In the genomic region with DNA sequence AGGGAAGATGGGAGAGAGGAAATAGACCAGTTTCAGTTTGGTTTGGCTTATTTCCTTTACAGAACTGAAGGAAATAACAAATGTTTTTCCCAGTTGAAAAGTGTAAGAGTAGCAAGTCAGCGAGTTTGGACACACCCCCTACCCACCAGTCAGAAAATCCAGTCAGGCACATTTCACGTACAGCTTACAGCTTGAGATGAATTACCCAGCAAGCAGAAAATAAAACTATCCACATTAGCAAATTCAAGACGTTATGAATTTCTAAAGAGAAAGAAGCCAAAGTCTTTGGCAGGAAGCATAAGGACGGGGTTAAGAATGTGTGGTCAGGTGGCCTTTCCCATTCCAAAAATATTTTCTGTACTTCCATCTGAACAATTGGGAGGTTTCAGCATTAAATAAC, we compare ENCODE assay signal across 28 mouse cellular contexts.
A peak's percentile ranks its signal among the peaks of the same experiment; 100 is the strongest.
DNase-seq lines count a peak whose midpoint lies in the region; ATAC-seq lines count a peak whose summit lies in the region.
"Had no signal": no experiment of that assay in that cellular context is flagged by ENCODE, and none has a peak within 500 bp of the region (broad histone marks: within the 10 kb centered on the region; RNA-seq: fewer than 3 reads in every experiment).

No protein-coding gene starts in this region.

- H3K4me1 ChIP-seq in intestine, embryonic 16.5 days (ENCODE audit: control insufficient read depth, insufficient read depth, low read length) = no peaks in the 10 kb centered on the region
- no peaks in the 10 kb centered on the region for H3K4me1 ChIP-seq in intestine, embryonic 15.5 days (replicated peaks)
- no peaks in the 10 kb centered on the region for H3K4me1 ChIP-seq in kidney, embryonic 16.5 days (ENCODE audit: insufficient read depth, low read length)
- H3K4me1 ChIP-seq: embryonic facial prominence, embryonic 13.5 days; forebrain, embryonic 12.5 days; heart, embryonic 12.5 days; liver, embryonic 15.5 days; midbrain, embryonic 12.5 days; neural tube, embryonic 12.5 days had no signal

- H3K4me3 ChIP-seq in intestine, embryonic 16.5 days (ENCODE audit: low read length) = no peak overlapping the region
- no peak overlapping the region for H3K4me3 ChIP-seq in intestine, embryonic 15.5 days (replicated peaks)
- H3K4me3 ChIP-seq in kidney, embryonic 16.5 days (ENCODE audit: low read length) = no peak overlapping the region
- H3K4me3 ChIP-seq: embryonic facial prominence, embryonic 13.5 days; forebrain, embryonic 12.5 days; heart, embryonic 12.5 days; liver, embryonic 15.5 days; midbrain, embryonic 12.5 days; myocyte; neural tube, embryonic 12.5 days had no signal

- ATAC-seq in intestine, embryonic 16.5 days = no peak
- no peak for ATAC-seq in intestine, embryonic 15.5 days
- 0 out of 2 replicates have a peak, but pooled peaks have one; percentile 42 for ATAC-seq in kidney, embryonic 16.5 days (ENCODE audit: low FRiP score, low TSS enrichment)
- ATAC-seq in granulocyte monocyte progenitor cell, adult 5-6 weeks (replicated peaks; ENCODE audit: poor library complexity, severe bottlenecking) = no peak
- ATAC-seq: CD4-positive, CD25-positive, alpha-beta regulatory T cell, adult 4 months had no signal

- H3K9ac ChIP-seq in intestine, embryonic 16.5 days (ENCODE audit: low read depth, low read length) = no peak overlapping the region
- no peak overlapping the region for H3K9ac ChIP-seq in intestine, embryonic 15.5 days
- no peak overlapping the region for H3K9ac ChIP-seq in kidney, embryonic 16.5 days (replicated peaks; ENCODE audit: low read length)
- H3K9ac ChIP-seq: embryonic facial prominence, embryonic 13.5 days; forebrain, embryonic 12.5 days; heart, embryonic 12.5 days; hindbrain, embryonic 14.5 days; liver, embryonic 15.5 days; midbrain, embryonic 12.5 days; neural tube, embryonic 12.5 days had no signal

- no peaks in the 10 kb centered on the region for H3K36me3 ChIP-seq in intestine, embryonic 16.5 days (ENCODE audit: control insufficient read depth, insufficient read depth, low read length)
- H3K36me3 ChIP-seq in intestine, embryonic 15.5 days = no peaks in the 10 kb centered on the region
- H3K36me3 ChIP-seq in kidney, embryonic 16.5 days (ENCODE audit: insufficient read depth, low read length) = no peaks in the 10 kb centered on the region
- H3K36me3 ChIP-seq: embryonic facial prominence, embryonic 13.5 days; forebrain, embryonic 12.5 days; heart, embryonic 12.5 days; liver, embryonic 15.5 days; midbrain, embryonic 12.5 days had no signal

- no peak for DNase-seq in kidney, postnatal 25 days
- DNase-seq in lung, postnatal 25 days (ENCODE audit: low spot score) = peak; percentile 6
- no peak for DNase-seq in lung, postnatal 14 days
- peak; percentile 18 for DNase-seq in kidney, postnatal 14 days
- DNase-seq: adrenal gland, postnatal 25 days; cerebellum, adult 11-12 months; cerebellum, adult 9-11 months; embryo, embryonic 11 days; gastrocnemius, postnatal 25 days; heart, adult 18-20 months; heart, postnatal 10 days; layer of hippocampus, adult 9-11 months; right cerebral cortex, adult 18-20 months; spleen, adult 18-20 months; thymus, postnatal 4 days had no signal

- H3K27ac ChIP-seq in intestine, embryonic 16.5 days (ENCODE audit: low read length) = 0 out of 2 replicates have a peak overlapping the region, but pooled peaks have one; percentile 3
- H3K27ac ChIP-seq in intestine, embryonic 15.5 days = no peak overlapping the region
- H3K27ac ChIP-seq in kidney, embryonic 16.5 days (ENCODE audit: low read length) = peak overlapping the region; percentile 79
- H3K27ac ChIP-seq: embryonic facial prominence, embryonic 13.5 days; forebrain, embryonic 12.5 days; hindbrain, embryonic 14.5 days; liver, embryonic 15.5 days; midbrain, embryonic 12.5 days; neural tube, embryonic 12.5 days had no signal

- 62% methylated on average over 4 of the region's 4 CpGs for WGBS in intestine, embryonic 16.5 days
- 50% methylated on average over 4 of the region's 4 CpGs for WGBS in intestine, embryonic 15.5 days
- 51% methylated on average over 4 of the region's 4 CpGs for WGBS in kidney, embryonic 16.5 days

- no peaks in the 10 kb centered on the region for H3K9me3 ChIP-seq in intestine, embryonic 16.5 days (ENCODE audit: control insufficient read depth, low read length)
- no peaks in the 10 kb centered on the region for H3K9me3 ChIP-seq in intestine, embryonic 15.5 days
- H3K9me3 ChIP-seq in kidney, embryonic 16.5 days (ENCODE audit: low read length) = no peaks in the 10 kb centered on the region
- H3K9me3 ChIP-seq: embryonic facial prominence, embryonic 13.5 days; forebrain, embryonic 12.5 days; heart, embryonic 12.5 days; liver, embryonic 15.5 days; midbrain, embryonic 12.5 days; neural tube, embryonic 12.5 days had no signal

- no peaks in the 10 kb centered on the region for H3K27me3 ChIP-seq in intestine, embryonic 16.5 days (replicated peaks; ENCODE audit: control insufficient read depth, insufficient read depth, low read length)
- no peaks in the 10 kb centered on the region for H3K27me3 ChIP-seq in intestine, embryonic 15.5 days (replicated peaks)
- H3K27me3 ChIP-seq in kidney, embryonic 16.5 days (ENCODE audit: insufficient read depth, low read length) = no peaks in the 10 kb centered on the region
- H3K27me3 ChIP-seq: embryonic facial prominence, embryonic 13.5 days; forebrain, embryonic 12.5 days; heart, embryonic 12.5 days; liver, embryonic 15.5 days; midbrain, embryonic 12.5 days; neural tube, embryonic 12.5 days had no signal

- H3K4me2 ChIP-seq in intestine, embryonic 16.5 days (ENCODE audit: low read depth, low read length) = no peak overlapping the region
- H3K4me2 ChIP-seq in intestine, embryonic 15.5 days (replicated peaks) = no peak overlapping the region
- H3K4me2 ChIP-seq in kidney, embryonic 16.5 days (replicated peaks; ENCODE audit: low read depth, low read length) = no peak overlapping the region; the same call in 1 of the 2 replicates
- H3K4me2 ChIP-seq: embryonic facial prominence, embryonic 13.5 days; forebrain, embryonic 12.5 days; heart, embryonic 12.5 days; hindbrain, embryonic 14.5 days; liver, embryonic 15.5 days; midbrain, embryonic 12.5 days; neural tube, embryonic 12.5 days had no signal

Comparison
In these comparisons a context has a peak if more than half of its experiments do, and no peak if none do; other contexts are left out.
1. DNase-seq: peak in lung, postnatal 25 days (single experiment) and kidney, postnatal 14 days (single experiment); none in kidney, postnatal 25 days (0 of 2) and lung, postnatal 14 days (single experiment).